Mouse (Mus musculus): Measurements from ENCODE around the gene Aim2. TPM values are rescaled to one million over a fixed set of nuclear protein-coding genes. Genes with fewer than 3 reads are reported as not detected.

Gene Aim2
- polyA plus RNA-seq, 2 experiments: 3.3 to 4.4 TPM

DNA sequence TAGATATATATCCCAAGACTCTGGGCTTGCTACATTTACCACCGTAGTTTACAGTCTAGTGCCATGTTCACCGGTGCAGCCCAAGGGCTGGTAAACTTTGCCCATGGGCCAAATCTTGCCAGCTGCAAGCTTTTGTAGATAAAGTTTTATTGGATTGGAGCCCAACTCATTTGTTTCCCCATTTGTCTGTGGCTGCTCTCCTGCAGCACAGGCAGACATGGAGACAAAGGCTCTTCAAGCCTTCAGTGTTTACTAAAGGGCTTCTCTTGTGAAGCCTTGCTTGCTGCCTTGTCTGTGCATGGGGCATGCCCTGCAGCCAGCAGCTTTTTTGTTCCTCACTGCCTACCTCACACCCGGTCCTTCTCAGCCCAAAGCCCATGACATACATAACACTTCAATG is 6.7 kb upstream of the Aim2 start:
- Histone ChIP-seq H3K9ac (replicated peaks) (no peak overlapping the region), H3K4me1 (replicated peaks; ENCODE audit: control insufficient read depth in 2 of 2, insufficient read depth in 2 of 2, low read length in 1 of 2) (peaks cover 18 to 28% of the 10 kb centered on the region in 2 experiments), H3K27me3 (ENCODE audit: control insufficient read depth, insufficient read depth, low read length) (no peaks in the 10 kb centered on the region), H3K4me2 (ENCODE audit: low read depth) (no peak overlapping the region), H3K4me3 (ENCODE audit: insufficient read depth in 1 of 2, low read depth in 2 of 2, low read length in 2 of 2) (no peak overlapping the region), H3K36me3 (replicated peaks; ENCODE audit: control insufficient read depth, insufficient read depth, low read depth) (no peaks in the 10 kb centered on the region), H3K9me3 (ENCODE audit: control insufficient read depth, low read length) (no peaks in the 10 kb centered on the region), H3K27ac (no peak overlapping the region)
- DNase-seq (ENCODE audit: low read depth in 3 of 3, low spot score in 3 of 3) (no peak), ATAC-seq (ENCODE audit: insufficient read depth) (no peak)
- TF ChIP-seq EP300 (IDR thresholded peaks at IDR 0.05; ENCODE audit: low read depth) (no peak), CTCF (IDR thresholded peaks at IDR 0.05; ENCODE audit: low read depth) (no peak)
- 71% methylated on average over 3 of the region's 3 CpGs for WGBS (ENCODE audit: insufficient replicate concordance)

DNA sequence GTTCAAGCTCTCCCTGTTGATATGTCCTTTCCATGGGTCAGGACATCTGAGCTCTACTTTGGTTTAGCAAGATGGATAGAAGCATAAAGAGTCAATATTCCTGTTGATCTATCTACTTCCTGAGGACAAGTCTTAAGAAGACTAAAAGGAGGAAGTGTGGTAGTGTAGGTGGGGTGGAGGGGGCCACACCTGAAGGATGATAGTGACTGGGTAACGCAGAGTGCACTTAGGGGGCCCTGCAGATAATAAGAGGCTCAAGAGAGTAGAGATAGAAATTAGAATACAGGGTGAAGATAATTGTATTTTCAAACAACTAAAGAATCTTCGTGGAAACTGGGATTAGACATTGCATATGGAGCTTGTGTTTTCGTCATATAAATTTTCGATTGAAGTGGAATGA is 5.6 kb upstream of the Aim2 start:
- Histone ChIP-seq H3K36me3 (replicated peaks; ENCODE audit: control insufficient read depth, insufficient read depth, low read depth) (no peaks in the 10 kb centered on the region), H3K27ac (no peak overlapping the region), H3K4me1 (replicated peaks; ENCODE audit: control insufficient read depth in 2 of 2, insufficient read depth in 2 of 2, low read length in 1 of 2) (peaks cover 18 to 33% of the 10 kb centered on the region in 2 experiments), H3K27me3 (ENCODE audit: control insufficient read depth, insufficient read depth, low read length) (no peaks in the 10 kb centered on the region), H3K4me2 (ENCODE audit: low read depth) (no peak overlapping the region), H3K9me3 (ENCODE audit: control insufficient read depth, low read length) (no peaks in the 10 kb centered on the region), H3K4me3 (ENCODE audit: insufficient read depth in 1 of 2, low read depth in 2 of 2, low read length in 2 of 2) (no peak overlapping the region), H3K9ac (replicated peaks) (no peak overlapping the region)
- DNase-seq (ENCODE audit: low read depth in 3 of 3, low spot score in 3 of 3) (no peak), ATAC-seq (ENCODE audit: insufficient read depth) (no peak)
- 59% methylated on average over 4 of the region's 4 CpGs for WGBS (ENCODE audit: insufficient replicate concordance)
- TF ChIP-seq CTCF (IDR thresholded peaks at IDR 0.05; ENCODE audit: low read depth) (no peak), EP300 (IDR thresholded peaks at IDR 0.05; ENCODE audit: low read depth) (no peak)

DNA sequence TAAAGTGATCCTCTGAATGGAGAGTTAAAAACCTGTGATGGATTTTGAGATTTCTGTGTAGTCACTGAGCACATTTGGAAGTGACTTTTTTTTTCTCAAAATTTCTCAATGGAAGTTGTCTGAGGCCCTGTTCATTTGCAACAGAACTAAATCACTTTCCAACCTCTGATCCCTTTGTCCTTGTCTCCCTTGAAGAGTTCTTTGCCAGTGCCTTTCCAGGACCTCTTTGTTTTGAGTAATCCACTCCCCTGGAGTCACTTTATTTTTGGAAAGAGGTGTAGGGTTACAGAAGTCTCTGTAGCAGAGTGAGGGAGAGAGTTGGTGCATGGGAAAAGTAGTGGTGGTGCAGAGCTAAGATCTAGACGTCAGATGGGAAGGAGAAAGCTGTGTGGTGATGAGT is 2.2 kb upstream of the Aim2 start:
- TF ChIP-seq CTCF (IDR thresholded peaks at IDR 0.05; ENCODE audit: low read depth) (no peak), EP300 (IDR thresholded peaks at IDR 0.05; ENCODE audit: low read depth) (no peak)
- H3K9me3 ChIP-seq (ENCODE audit: control insufficient read depth, low read length): no peaks in the 10 kb centered on the region
- ATAC-seq (ENCODE audit: insufficient read depth) (no peak), DNase-seq (ENCODE audit: low read depth in 3 of 3, low spot score in 3 of 3) (no peak)
- WGBS (ENCODE audit: insufficient replicate concordance): 20% methylated on average over 1 of the region's 1 CpGs
- H3K9ac ChIP-seq (replicated peaks): no peak overlapping the region
- H3K4me3 ChIP-seq (ENCODE audit: insufficient read depth in 1 of 2, low read depth in 2 of 2, low read length in 2 of 2): no peak overlapping the region
- H3K27me3 ChIP-seq (ENCODE audit: control insufficient read depth, insufficient read depth, low read length): no peaks in the 10 kb centered on the region
- no peak overlapping the region for H3K27ac ChIP-seq
- H3K4me2 ChIP-seq (ENCODE audit: low read depth): no peak overlapping the region
- H3K4me1 ChIP-seq (replicated peaks; ENCODE audit: control insufficient read depth in 2 of 2, insufficient read depth in 2 of 2, low read length in 1 of 2): peaks cover 21 to 36% of the 10 kb centered on the region in 2 experiments
- H3K36me3 ChIP-seq (replicated peaks; ENCODE audit: control insufficient read depth, insufficient read depth, low read depth): no peaks in the 10 kb centered on the region; the same call in 1 of the 2 replicates

DNA sequence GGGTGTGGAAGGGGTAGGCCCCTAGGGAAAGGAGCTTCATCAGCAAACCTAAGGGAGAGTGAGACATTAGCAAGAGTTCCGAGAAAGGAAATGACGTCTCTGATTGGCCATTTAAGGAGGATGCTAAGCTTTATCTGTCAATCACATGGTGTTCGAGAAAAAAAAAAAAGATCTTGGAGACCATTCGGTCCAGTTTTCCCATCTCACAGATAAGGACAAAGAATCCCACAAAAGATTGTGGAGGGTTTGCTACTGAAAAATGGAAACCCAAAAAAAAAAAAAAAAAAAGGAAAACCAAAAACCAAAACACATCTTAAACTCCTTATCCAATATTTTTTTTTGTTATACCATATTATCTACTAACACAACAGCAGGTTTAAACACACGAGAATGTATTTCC is 1.5 kb upstream of the Aim2 start:
- H3K27ac ChIP-seq: no peak overlapping the region
- ATAC-seq (ENCODE audit: insufficient read depth) (no peak), DNase-seq (ENCODE audit: low read depth in 3 of 3, low spot score in 3 of 3) (no peak)
- peaks cover 21 to 36% of the 10 kb centered on the region in 2 experiments for H3K4me1 ChIP-seq (replicated peaks; ENCODE audit: control insufficient read depth in 2 of 2, insufficient read depth in 2 of 2, low read length in 1 of 2)
- peak overlapping the region; percentile 86 for H3K4me2 ChIP-seq (ENCODE audit: low read depth)
- no peak overlapping the region for H3K9ac ChIP-seq (replicated peaks)
- no peaks in the 10 kb centered on the region; the same call in 1 of the 2 replicates for H3K36me3 ChIP-seq (replicated peaks; ENCODE audit: control insufficient read depth, insufficient read depth, low read depth)
- H3K9me3 ChIP-seq (ENCODE audit: control insufficient read depth, low read length): no peaks in the 10 kb centered on the region
- 47% methylated on average over 5 of the region's 5 CpGs for WGBS (ENCODE audit: insufficient replicate concordance)
- H3K4me3 ChIP-seq (ENCODE audit: insufficient read depth in 1 of 2, low read depth in 2 of 2, low read length in 2 of 2): no peak overlapping the region
- TF ChIP-seq EP300 (IDR thresholded peaks at IDR 0.05; ENCODE audit: low read depth) (no peak), CTCF (IDR thresholded peaks at IDR 0.05; ENCODE audit: low read depth) (no peak)
- no peaks in the 10 kb centered on the region for H3K27me3 ChIP-seq (ENCODE audit: control insufficient read depth, insufficient read depth, low read length)

DNA sequence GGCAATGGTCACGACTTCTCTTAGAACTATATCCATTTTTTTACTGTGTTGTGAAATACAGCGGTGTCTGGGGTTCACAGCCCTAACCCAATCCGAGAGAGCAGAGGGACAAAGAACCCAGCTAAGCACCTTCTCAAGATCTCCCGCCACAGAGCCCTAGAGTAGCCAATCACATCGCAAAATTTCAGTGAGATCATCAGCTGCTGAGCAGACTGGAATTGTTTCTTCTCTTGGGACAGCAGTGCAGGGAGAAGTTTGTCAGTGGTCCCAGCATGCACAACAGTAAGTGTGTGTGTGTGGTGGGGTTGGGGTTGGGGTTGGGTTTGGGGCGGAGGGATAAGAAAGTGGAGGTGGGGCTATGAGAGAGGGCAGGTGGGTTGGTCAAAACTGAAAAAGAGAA is 733 bp upstream of the Aim2 start:
- H3K4me1 ChIP-seq (replicated peaks; ENCODE audit: control insufficient read depth in 2 of 2, insufficient read depth in 2 of 2, low read length in 1 of 2): peaks cover 28 to 36% of the 10 kb centered on the region in 2 experiments
- H3K4me3 ChIP-seq (ENCODE audit: insufficient read depth in 1 of 2, low read depth in 2 of 2, low read length in 2 of 2): peak overlapping the region; percentile 61 to 67
- H3K27ac ChIP-seq: peak overlapping the region; percentile 64
- TF ChIP-seq CTCF (IDR thresholded peaks at IDR 0.05; ENCODE audit: low read depth) (no peak), EP300 (IDR thresholded peaks at IDR 0.05; ENCODE audit: low read depth) (no peak)
- no peaks in the 10 kb centered on the region for H3K27me3 ChIP-seq (ENCODE audit: control insufficient read depth, insufficient read depth, low read length)
- H3K9me3 ChIP-seq (ENCODE audit: control insufficient read depth, low read length): no peaks in the 10 kb centered on the region
- ATAC-seq (ENCODE audit: insufficient read depth): peak; percentile 83
- 2% methylated on average over 6 of the region's 6 CpGs for WGBS (ENCODE audit: insufficient replicate concordance)
- H3K36me3 ChIP-seq (replicated peaks; ENCODE audit: control insufficient read depth, insufficient read depth, low read depth): no peaks in the 10 kb centered on the region; the same call in 1 of the 2 replicates
- H3K4me2 ChIP-seq (ENCODE audit: low read depth): peak overlapping the region; percentile 86
- peak; percentile 53 to 74 (median 70) for DNase-seq (ENCODE audit: low read depth in 3 of 3, low spot score in 3 of 3)
- H3K9ac ChIP-seq (replicated peaks): peak overlapping the region; percentile 76
